Mouse (Mus musculus) heart, embryonic 15.5 days (tissue): Measurements from ENCODE around the gene Klhl9. TPM values are rescaled to one million over a fixed set of nuclear protein-coding genes. Genes with fewer than 3 reads are reported as not detected.

ENCODE experiments used
- ATAC-seq: fragments of 200-750 bp; cut with Nextera tagmentation; replicated peaks from 2 replicates; pipeline ENCODE4 v1.8.0; 2017; ENCODE audit warnings: low read depth, moderate TSS enrichment; ENCODE audit not compliant: insufficient number of reproducible peaks, insufficient read depth, low FRiP score
- H3K27ac ChIP-seq: fragments of 300-500 bp; sonication (generic); 2 replicates; pipeline ENCODE4 v1.5.1; 2015; ENCODE audit warnings: mild to moderate bottlenecking, inconsistent platforms
- H3K27me3 ChIP-seq: fragments of 300-500 bp; sonication (generic); 2 replicates; pipeline ENCODE4 v1.6.1; 2015; ENCODE audit warnings: inconsistent platforms
- H3K36me3 ChIP-seq: fragments of 300-500 bp; sonication (generic); 2 replicates; pipeline ENCODE4 v1.6.1; 2015; ENCODE audit warnings: mild to moderate bottlenecking, inconsistent platforms
- H3K4me1 ChIP-seq: fragments of 300-500 bp; sonication (generic); replicated peaks from 2 replicates; pipeline ENCODE4 v1.6.1; 2015; ENCODE audit warnings: inconsistent platforms
- H3K4me2 ChIP-seq: fragments of 300-500 bp; sonication (generic); 2 replicates; pipeline ENCODE4 v1.6.1; 2015; ENCODE audit warnings: inconsistent platforms, mild to moderate bottlenecking, moderate library complexity
- H3K4me3 ChIP-seq: fragments of 300-500 bp; sonication (generic); 2 replicates; pipeline ENCODE4 v1.5.1; 2015; ENCODE audit warnings: mild to moderate bottlenecking, inconsistent platforms
- H3K9ac ChIP-seq: fragments of 300-500 bp; sonication (generic); 2 replicates; pipeline ENCODE4 v1.6.1; 2015; ENCODE audit warnings: mild to moderate bottlenecking, inconsistent platforms
- H3K9me3 ChIP-seq: fragments of 300-500 bp; sonication (generic); replicated peaks from 2 replicates; pipeline ENCODE4 v1.6.1; 2016; ENCODE audit warnings: inconsistent platforms
- WGBS: fragments of 180-500 bp; shearing (Covaris S2); methylation state at CpG from one replicate; pipeline ENCODE4 v1.1.7; 2015; ENCODE audit warnings: mixed read lengths; 5-methylcytosine and 5-hydroxymethylcytosine counted together
- polyA plus RNA-seq: library from polyadenylated mRNA; unstranded; fragments of >200 nt; fragmentation: Nextera tagmentation; extraction: Ambion mirVana; gene quantifications from 2 replicates; pipeline ENCODE4 v1.2.1, GENCODE M21; 2015

Klhl9 gene
- polyA plus RNA-seq, 1 experiment from 2014 or later: 78.4 TPM

- H3K27me3 ChIP-seq: no peaks in the 10 kb centered on the region
- 82% methylated on average over 1 of the region's 1 CpGs for WGBS
- no peak overlapping the region for H3K4me2 ChIP-seq
- ATAC-seq: no peak
- H3K9ac ChIP-seq: no peak overlapping the region
- no peaks in the 10 kb centered on the region for H3K4me1 ChIP-seq
- H3K36me3 ChIP-seq: no peaks in the 10 kb centered on the region
- H3K9me3 ChIP-seq: no peaks in the 10 kb centered on the region
- H3K27ac ChIP-seq: no peak overlapping the region
- no peak overlapping the region for H3K4me3 ChIP-seq
Observed at GRCm38 (mm10) chr4:88707128-88707826, 15.0 kb downstream of the Klhl9 start.

- Histone ChIP-seq H3K4me2 (no peak overlapping the region), H3K36me3 (no peaks in the 10 kb centered on the region), H3K9me3 (no peaks in the 10 kb centered on the region), H3K4me3 (no peak overlapping the region), H3K27me3 (no peaks in the 10 kb centered on the region), H3K9ac (no peak overlapping the region), H3K4me1 (no peaks in the 10 kb centered on the region), H3K27ac (no peak overlapping the region)
- WGBS: 20% methylated on average over 3 of the region's 3 CpGs
- ATAC-seq: no peak
Observed at GRCm38 (mm10) chr4:88705924-88706323, 16.3 kb downstream of the Klhl9 start.

DNA sequence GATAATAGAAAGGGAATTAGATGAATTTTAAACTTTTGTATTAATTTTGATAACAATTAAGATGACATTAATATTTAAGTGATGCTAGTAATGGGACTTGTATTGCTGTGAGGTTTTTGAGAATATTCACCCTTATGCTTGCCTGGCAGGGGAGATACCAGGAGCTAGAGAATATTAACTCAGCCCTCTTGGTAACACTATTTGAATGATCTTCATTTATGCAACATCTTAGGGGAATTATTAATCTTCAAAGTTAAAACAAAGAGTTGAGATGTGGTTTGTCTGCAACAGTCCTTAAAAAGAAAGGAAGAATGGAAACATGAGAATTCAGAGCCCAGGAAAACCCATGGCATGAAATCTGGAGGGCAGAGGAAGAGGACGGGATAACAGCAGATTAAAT lies 23.0 kb downstream of the Klhl9 start:
- H3K9me3 ChIP-seq: no peaks in the 10 kb centered on the region
- no peak overlapping the region for H3K27ac ChIP-seq
- no peak overlapping the region for H3K9ac ChIP-seq
- no peaks in the 10 kb centered on the region for H3K27me3 ChIP-seq
- H3K4me3 ChIP-seq: no peak overlapping the region
- H3K36me3 ChIP-seq: no peaks in the 10 kb centered on the region
- no peaks in the 10 kb centered on the region for H3K4me1 ChIP-seq
- no peak for ATAC-seq
- H3K4me2 ChIP-seq: no peak overlapping the region
- WGBS: 87% methylated on average over 1 of the region's 1 CpGs

DNA sequence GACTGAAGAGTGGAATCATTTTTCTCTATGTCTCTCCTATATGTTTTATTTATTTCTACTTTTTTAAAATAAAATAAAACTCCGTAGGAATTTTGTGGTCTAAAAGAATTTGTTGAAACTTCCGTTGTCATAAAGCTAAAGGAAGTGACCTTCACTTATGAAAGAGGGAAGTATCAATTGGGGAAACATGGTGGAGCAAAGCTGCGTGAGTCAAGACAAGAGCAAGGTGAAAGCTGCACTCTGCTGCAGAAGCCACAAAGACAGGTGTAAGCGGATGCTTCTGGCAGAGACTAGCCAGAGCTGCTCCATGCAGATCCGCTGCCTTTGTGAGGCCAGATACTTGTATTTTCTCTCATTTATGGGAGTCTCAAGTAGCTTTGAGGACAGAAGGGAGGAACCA lies 23.5 kb downstream of the Klhl9 start:
- H3K36me3 ChIP-seq: no peaks in the 10 kb centered on the region
- H3K4me1 ChIP-seq: no peaks in the 10 kb centered on the region
- no peak for ATAC-seq
- H3K27ac ChIP-seq: no peak overlapping the region
- H3K4me2 ChIP-seq: no peak overlapping the region
- 75% methylated on average over 5 of the region's 5 CpGs for WGBS
- H3K9me3 ChIP-seq: no peaks in the 10 kb centered on the region
- no peak overlapping the region for H3K4me3 ChIP-seq
- H3K27me3 ChIP-seq: no peaks in the 10 kb centered on the region
- H3K9ac ChIP-seq: no peak overlapping the region

DNA sequence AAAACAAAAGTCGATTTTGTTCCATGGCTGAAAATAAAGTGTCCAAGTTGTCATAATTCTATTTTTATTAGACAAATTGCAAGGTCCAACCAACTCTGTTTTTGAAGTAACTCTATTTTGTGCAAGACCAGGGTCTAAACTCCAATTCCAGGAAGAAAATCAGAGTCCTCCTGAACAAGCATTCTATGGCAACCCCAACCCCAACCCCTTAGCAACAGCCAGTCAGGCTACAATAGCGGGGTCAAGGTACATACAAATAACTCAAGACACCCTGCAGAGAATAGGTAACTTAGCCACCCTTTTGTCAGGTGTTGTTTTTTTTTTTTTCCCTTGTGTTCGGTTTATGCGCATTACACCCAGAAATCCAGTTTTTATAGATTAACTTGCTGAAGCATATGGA lies 24.5 kb downstream of the Klhl9 start:
- 82% methylated on average over 4 of the region's 4 CpGs for WGBS
- Histone ChIP-seq H3K27me3 (no peaks in the 10 kb centered on the region), H3K36me3 (no peaks in the 10 kb centered on the region), H3K27ac (no peak overlapping the region), H3K4me2 (no peak overlapping the region), H3K4me1 (no peaks in the 10 kb centered on the region), H3K9me3 (no peaks in the 10 kb centered on the region), H3K9ac (no peak overlapping the region), H3K4me3 (no peak overlapping the region)
- no peak for ATAC-seq

- no peak for ATAC-seq
- no peak overlapping the region for H3K9ac ChIP-seq
Observed at GRCm38 (mm10) chr4:88697108-88697507, 25.2 kb downstream of the Klhl9 start.

GRCm38 (mm10) chr4:88696237-88696884 lies 25.9 kb downstream of the Klhl9 start:
- 27% methylated on average over 3 of the region's 3 CpGs for WGBS
- Histone ChIP-seq H3K4me1 (no peaks in the 10 kb centered on the region), H3K9me3 (no peaks in the 10 kb centered on the region), H3K27me3 (no peaks in the 10 kb centered on the region), H3K36me3 (no peaks in the 10 kb centered on the region), H3K9ac (no peak overlapping the region), H3K27ac (no peak overlapping the region), H3K4me3 (no peak overlapping the region), H3K4me2 (no peak overlapping the region)
- no peak; the same call in 1 of the 2 replicates for ATAC-seq

More at GRCm38 (mm10) chr4:88697108-88697507, 25.2 kb downstream of the Klhl9 start:
- Histone ChIP-seq H3K4me3 (no peak overlapping the region), H3K27ac (no peak overlapping the region), H3K4me2 (no peak overlapping the region), H3K36me3 (no peaks in the 10 kb centered on the region), H3K4me1 (no peaks in the 10 kb centered on the region), H3K27me3 (no peaks in the 10 kb centered on the region), H3K9me3 (no peaks in the 10 kb centered on the region)
- 53% methylated on average over 6 of the region's 6 CpGs for WGBS

DNA sequence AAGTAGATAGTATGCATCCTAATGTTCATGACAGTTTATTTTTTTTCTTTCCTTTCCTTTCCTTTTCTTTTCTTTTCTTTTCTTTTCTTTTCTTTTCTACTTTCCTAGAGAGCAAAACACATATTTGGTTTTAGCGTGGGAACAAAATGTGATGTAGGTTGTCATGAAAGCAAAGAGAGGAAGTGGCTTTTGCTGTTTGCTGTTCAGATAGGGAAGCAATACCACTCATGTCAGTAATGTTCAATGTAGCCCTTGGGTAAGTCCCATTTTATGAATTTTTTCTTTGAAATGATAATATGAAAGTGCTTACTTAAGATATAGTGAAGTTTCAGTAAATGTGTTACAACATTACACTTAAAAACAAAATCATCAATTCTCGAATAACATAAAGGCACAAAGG lies 28.9 kb downstream of the Klhl9 start:
- Histone ChIP-seq H3K4me3 (no peak overlapping the region), H3K27ac (no peak overlapping the region), H3K36me3 (no peaks in the 10 kb centered on the region), H3K9ac (no peak overlapping the region), H3K4me1 (no peaks in the 10 kb centered on the region), H3K27me3 (no peaks in the 10 kb centered on the region), H3K4me2 (no peak overlapping the region), H3K9me3 (no peaks in the 10 kb centered on the region)
- no peak for ATAC-seq
- 79% methylated on average over 2 of the region's 2 CpGs for WGBS

- Histone ChIP-seq H3K4me1 (no peaks in the 10 kb centered on the region), H3K4me3 (no peak overlapping the region), H3K4me2 (no peak overlapping the region), H3K36me3 (no peaks in the 10 kb centered on the region), H3K9ac (no peak overlapping the region), H3K9me3 (no peaks in the 10 kb centered on the region), H3K27me3 (no peaks in the 10 kb centered on the region), H3K27ac (no peak overlapping the region)
- WGBS: 63% methylated on average over 1 of the region's 1 CpGs
- no peak for ATAC-seq
Observed at GRCm38 (mm10) chr4:88692537-88692936, 29.7 kb downstream of the Klhl9 start.

DNA sequence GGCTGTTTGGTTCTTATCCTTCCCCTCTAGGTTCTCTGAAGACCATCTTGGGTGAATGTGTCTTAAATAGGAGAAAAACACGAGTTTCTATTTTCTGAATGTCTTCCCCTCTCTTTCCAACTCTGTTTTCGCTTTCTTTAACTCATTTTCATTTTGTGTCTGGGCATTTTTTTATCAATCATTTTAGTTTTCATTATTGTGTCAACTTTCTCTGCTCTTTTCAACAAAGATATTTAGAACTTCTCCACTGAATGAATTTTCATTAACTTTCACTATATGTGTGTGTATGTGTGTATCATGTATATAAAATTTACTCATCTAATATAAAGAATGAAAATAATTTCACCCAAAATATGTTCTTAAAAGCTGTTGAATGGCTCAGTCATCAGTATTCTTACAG lies 31.0 kb downstream of the Klhl9 start, which contains the start of gene Ifnab:
Gene Ifnab (minus strand): TSS at position 101 of the 400 bp plus-strand sequence.
- ATAC-seq: no peak
- WGBS: 63% methylated on average over 2 of the region's 2 CpGs

GRCm38 (mm10) chr4:88683812-88684211 lies 38.5 kb downstream of the Klhl9 start, which contains the start of gene Ifna2:
Ifna2 (minus strand) TSS chr4:88683912.
- Histone ChIP-seq H3K4me1 (no peaks in the 10 kb centered on the region), H3K36me3 (no peaks in the 10 kb centered on the region), H3K27ac (no peak within 1 kb of the TSS), H3K27me3 (no peaks in the 10 kb centered on the region), H3K9me3 (no peaks in the 10 kb centered on the region), H3K4me3 (no peak within 1 kb of the TSS), H3K9ac (no peak within 1 kb of the TSS), H3K4me2 (no peak within 1 kb of the TSS)
- 80% methylated on average over 1 of the region's 1 CpGs for WGBS
- no peak for ATAC-seq

More for the DNA sequence above, 31.0 kb downstream of the Klhl9 start, which contains the start of gene Ifnab:
- H3K4me2 ChIP-seq: no peak within 1 kb of the TSS
- no peaks in the 10 kb centered on the region for H3K27me3 ChIP-seq
- H3K9me3 ChIP-seq: no peaks in the 10 kb centered on the region
- no peak within 1 kb of the TSS for H3K9ac ChIP-seq
- H3K4me1 ChIP-seq: no peaks in the 10 kb centered on the region
- H3K4me3 ChIP-seq: no peak within 1 kb of the TSS
- H3K36me3 ChIP-seq: no peaks in the 10 kb centered on the region
- H3K27ac ChIP-seq: no peak within 1 kb of the TSS

DNA sequence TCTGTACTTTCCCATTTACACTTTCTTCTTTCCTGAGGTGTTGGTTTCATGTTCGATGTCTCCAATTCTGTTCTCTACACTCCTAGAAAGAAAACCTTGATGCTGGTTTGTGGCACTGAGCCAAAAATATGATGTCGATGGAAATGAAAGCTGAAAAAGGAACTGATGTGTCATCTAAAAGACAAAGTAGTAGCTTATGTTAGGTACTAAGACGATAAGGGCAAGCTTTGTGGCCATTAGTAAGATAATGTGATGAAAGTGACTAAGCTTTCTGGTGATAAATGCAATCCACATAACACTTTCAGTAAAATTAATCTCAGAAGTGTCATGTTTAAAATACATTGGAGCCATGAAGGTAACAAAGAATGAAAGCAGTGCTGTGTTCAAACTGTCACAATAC lies 40.9 kb downstream of the Klhl9 start:
- Histone ChIP-seq H3K27ac (no peak overlapping the region), H3K4me1 (no peaks in the 10 kb centered on the region), H3K4me2 (no peak overlapping the region), H3K27me3 (no peaks in the 10 kb centered on the region), H3K9ac (no peak overlapping the region), H3K9me3 (no peaks in the 10 kb centered on the region), H3K4me3 (no peak overlapping the region), H3K36me3 (no peaks in the 10 kb centered on the region)
- no peak for ATAC-seq
- WGBS: 44% methylated on average over 3 of the region's 3 CpGs
